Mouse (Mus musculus) adrenal gland, adult 18-20 months (tissue): ENCODE measurements around the gene Catsper4. TPM values are rescaled to one million over a fixed set of nuclear protein-coding genes. Genes with fewer than 3 reads are reported as not detected.
"Not testable (repeated sequence)": the region's sequence is repeated elsewhere in the genome, so short reads cannot be mapped to it uniquely, and the experiment has no call there.

Experiments used
- DNase-seq, 2 experiments: peaks; one replicate each; pipeline ENCODE4 v3.0.0; 2021 to 2022; ENCODE audit warnings: low spot score in 2 of 2
- long read RNA-seq, 2 experiments: library from polyadenylated mRNA; stranded (forward); transcript quantifications; one replicate each; pipeline ENCODE4 v2.0.0; 2021
- total RNA-seq, 2 experiments: library from RNA; stranded (reverse); gene quantifications; 1 replicate in 1 of 2; 2 replicates in 1 of 2; pipeline ENCODE4 v1.2.3; 2021

Gene Catsper4
- total RNA-seq: not detected
- long read RNA-seq, experiment 1: 0 reads
- long read RNA-seq, experiment 2: 0 reads

DNA sequence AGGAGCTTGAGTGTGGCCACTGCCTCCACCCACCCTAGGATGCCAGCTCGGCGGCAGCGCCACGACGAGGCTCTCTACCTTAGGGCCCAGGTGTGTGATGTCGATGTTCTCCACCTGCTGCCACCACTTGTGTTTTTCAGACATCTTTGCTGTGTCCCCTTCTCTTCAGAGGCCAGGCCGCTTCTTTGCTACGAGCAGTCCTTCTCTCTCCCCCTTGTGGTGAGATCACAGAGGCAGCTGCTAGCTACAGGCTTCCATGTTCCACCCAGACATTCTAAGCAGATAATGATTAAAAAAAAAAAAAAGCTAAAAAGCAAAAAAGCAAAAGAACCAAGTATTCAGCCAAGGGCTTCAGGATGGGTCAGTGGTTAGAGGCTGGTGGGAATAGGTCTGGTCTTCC lies at the start of gene Catsper4:
TSS of gene Catsper4 (minus strand) at position 190 of the 400 bp plus-strand sequence.
- DNase-seq: no peak

DNA sequence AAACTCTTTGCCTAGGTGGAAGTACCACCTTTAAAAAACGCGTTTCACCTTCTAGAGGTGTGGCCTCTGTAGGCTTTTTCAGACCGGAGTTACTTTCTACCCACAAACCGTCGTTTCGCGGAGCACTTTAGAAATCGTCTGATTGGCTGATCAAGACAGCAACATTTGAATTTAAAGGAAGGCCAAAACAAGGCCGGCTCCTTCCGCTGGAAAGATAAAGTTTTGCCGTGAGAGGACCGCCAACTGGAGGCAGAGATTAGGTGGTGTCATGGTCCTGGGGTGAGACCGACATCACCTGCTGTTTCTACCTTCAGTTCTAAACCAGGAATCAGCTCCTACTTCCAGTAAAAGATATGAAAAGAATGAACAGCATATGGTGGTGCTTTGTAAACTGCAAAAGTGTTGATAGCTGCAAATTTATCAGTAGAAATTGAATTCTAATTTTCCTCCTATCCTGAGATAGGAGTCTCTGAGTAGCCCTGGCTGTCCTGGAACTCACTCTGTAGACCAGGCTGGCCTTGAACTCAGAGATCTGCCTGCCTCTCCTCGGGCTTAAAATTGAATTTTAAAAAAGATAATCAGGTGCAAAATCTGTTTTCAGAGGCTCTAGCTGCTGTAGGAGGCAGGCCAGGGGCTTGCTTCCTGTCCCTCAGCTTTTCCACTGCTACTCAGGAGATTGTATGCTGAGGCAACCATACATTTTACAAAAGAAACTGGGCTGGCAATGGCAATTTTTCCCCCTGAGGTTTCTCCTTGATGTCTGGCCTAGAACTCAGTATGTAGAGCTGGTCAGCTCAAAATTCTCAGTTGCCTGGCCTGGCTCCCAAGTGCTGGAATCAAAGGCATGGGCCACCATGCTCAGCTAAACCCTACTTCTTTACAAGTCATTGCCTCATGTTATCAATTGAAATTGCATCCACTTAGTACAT lies 46.5 kb upstream of the Catsper4 start:
- DNase-seq: no peak

DNA sequence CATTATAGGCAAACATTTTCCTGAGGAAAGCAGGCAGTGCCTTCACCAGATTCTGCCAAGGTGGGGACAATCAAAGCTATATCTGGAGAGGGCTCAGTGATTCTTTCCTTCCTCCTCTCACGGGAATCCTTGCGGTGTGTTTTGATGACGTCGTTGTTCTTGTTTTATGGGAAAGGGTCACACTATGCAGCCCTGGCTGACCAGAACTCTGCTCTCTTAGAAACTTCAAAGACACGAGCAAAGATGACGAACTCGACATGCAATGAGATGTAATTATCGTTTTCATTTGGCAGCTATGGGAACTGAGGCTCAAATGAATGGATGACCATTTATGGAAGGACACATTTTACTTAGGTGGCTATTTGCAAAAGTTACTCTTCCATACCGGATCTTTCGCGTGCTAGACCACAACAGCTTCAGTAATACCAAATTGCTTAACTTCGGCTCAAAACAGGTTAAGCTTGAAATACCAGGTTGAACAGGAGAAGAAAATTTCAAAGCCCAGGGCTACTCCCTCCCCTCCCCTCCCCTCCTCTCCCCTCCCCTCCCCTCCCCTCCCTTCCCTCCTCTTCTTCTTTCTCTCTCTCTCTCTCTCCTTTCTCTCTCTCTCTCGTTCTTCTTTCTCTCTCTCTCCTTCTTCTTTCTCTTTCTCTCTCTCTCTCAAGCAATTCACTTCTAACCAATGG lies 45.7 kb upstream of the Catsper4 start:
- no peak for DNase-seq

DNA sequence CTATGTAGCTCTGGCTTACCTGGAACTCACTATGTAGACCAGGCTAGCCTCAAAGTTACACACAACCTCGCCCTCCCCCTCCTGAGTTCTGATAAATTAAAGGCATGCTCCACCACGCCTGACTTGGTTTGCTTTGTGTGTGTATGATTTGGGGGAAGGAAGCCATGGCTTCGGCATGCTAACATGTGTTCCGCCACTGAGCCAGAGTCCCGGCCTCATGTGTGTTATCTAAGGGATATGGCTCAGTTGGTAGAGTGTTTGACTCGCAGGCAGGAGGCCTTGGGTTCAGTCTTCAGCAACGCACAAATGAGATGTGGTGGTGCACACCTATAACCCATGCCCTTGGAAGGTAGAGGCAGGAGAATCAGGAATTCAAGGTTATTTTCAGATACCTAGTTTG lies 44.8 kb upstream of the Catsper4 start:
- DNase-seq: no peak

DNA sequence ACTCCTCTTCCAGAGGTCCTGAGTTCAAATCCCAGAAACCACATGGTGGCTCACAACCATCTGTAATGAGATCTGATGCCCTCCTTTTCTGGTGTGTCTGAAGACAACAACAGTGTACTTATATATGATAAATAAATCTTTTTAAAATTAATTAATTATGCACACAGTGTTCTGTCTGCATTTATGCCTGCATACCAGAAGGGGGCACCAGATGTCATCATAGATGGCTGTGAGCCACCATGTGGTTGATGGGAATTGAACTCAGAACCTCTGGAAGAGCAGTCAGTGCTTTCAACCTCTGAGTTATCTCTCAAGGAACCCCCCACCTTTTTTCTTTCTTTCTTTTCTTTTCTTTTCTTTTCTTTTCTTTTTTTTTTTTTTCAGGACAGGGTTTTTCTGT lies 42.4 kb upstream of the Catsper4 start:
- DNase-seq: not testable (repeated sequence)

DNA sequence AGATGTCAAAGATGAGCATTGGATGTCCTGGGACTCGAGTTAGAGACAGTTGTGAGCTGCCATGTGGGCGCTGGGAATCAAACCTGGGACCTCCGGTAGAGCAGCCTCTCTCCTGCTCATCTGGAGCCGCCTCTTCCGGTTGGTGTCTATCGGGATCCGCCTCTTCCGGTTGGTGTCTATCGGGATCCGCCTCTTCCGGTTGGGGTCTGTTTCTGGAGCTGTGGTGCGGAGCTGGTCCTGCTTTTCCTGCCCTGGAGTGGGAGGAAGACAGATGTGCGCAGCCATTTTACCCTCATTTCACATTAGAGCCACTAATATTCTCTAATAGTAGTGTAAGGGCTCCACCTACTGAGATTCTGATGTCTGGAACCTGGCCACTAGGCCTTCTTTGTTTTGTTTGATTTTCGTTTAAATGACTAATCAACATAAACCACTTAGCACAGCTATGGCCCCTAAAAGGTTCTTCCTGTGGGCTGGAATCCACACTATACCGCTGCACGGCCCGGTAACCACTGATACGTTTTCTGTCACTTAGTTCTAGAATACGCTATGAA lies 41.0 kb upstream of the Catsper4 start:
- DNase-seq: no peak

DNA sequence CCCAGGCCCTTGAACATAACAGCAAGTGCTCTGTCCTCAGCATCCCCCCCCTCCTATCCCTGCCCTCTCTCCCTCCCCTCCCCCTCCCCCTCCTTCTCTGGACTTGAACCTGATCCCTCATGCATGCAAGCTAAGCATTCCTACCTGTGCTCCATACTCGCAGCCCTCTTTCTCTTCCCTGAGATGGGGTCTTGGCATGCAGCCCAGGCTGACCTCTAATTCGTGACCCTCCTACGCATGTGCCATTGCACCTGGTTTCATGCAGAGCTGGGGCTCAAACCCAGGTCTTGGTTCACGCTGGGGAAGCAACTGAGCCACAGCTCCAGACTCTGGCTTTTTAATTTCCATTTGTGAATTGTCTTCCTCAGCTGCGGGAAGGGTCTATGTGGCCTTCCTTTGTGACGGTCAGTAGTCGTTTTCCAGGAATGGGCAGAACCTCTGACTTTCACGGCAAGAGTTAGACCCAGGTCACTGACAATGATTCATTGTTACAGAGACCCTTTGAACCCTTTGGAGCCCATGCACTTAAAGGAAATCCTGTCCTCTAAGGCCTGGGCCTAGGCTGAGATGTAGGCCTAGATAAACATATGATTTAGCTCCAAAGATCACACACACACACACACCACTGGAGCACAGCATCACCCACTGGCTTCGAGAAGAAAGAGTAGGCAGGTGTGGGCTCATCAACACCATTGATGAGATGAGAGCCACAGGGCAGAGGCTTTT lies 38.8 kb upstream of the Catsper4 start:
- no peak for DNase-seq

DNA sequence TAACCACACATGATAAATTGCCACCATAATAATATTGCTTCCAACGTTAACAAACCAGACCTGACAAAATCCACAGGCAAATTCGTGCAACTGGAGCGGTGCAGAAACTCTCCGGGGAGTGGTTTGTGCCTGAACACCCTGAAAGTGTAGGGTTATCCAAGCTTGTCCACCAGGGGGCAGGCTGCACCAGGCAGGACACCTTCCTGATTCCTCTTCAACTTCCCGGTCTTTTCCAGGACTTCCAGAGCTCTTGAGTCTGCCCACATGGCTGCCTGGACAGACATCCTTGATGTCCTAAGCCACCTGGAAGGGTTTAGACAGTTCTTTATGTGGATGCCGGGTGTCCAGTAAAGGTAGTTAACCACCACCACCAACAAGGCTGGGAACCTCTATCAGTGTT lies 36.0 kb upstream of the Catsper4 start:
- DNase-seq: peak; percentile 70 to 75

DNA sequence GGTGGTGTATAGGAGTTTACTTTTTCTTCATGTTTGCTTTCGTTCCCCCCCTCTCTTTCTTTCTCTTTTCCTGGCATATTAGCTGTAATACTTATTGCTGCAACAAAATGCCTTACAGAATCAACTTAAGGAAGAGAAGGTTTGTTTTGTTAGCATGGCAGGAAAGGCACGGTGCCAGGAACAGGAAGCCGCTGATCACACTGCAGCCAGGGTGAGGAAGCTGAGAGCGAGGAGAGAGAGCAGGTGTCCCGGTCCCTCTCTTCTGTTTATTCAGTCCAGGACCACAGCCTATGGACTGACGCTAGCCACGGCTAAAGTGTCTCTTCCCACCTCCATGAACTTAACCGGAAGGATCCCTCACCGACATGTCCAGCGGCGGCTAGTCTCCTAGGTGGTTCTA lies 31.2 kb upstream of the Catsper4 start:
- DNase-seq: no peak

DNA sequence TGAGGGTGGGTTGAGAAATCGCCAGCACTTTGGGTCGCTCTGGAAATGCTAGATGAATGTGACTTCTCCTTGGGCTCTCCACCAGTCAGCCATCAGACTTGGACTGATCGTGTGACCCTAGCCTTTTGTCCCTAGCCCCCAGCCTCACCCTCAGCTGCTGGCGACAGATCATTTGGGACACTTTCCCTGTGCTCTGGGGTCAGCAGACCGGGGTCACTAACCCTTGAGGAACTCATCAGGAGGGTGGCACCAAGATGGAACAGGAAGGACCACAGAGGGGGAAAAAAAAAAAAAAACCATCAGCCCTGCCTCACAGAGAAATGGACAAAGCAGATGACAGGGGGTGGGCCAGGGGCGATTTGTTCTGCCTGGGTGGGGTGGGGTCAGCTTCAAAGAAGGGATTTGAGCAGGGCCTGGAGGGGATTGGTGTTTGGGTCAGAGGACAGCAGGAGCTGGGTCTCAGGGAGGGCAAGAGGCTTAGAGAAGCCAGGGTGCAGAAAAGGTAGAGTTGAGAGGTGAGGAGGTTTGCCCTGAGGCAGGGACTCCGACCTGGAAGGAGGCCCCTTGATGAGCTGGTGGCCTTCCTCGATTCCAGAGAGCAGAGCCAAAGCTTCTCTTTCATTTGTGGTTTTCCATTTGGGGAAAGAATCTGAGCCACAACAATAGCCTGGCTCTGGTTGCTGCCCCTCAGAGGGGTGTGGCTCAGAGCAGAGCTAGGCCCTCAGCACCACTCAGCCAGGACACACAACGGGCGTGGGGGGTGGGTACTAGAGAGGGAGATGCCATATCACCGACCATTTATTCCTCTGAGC lies 30.2 kb upstream of the Catsper4 start:
- DNase-seq: no peak

DNA sequence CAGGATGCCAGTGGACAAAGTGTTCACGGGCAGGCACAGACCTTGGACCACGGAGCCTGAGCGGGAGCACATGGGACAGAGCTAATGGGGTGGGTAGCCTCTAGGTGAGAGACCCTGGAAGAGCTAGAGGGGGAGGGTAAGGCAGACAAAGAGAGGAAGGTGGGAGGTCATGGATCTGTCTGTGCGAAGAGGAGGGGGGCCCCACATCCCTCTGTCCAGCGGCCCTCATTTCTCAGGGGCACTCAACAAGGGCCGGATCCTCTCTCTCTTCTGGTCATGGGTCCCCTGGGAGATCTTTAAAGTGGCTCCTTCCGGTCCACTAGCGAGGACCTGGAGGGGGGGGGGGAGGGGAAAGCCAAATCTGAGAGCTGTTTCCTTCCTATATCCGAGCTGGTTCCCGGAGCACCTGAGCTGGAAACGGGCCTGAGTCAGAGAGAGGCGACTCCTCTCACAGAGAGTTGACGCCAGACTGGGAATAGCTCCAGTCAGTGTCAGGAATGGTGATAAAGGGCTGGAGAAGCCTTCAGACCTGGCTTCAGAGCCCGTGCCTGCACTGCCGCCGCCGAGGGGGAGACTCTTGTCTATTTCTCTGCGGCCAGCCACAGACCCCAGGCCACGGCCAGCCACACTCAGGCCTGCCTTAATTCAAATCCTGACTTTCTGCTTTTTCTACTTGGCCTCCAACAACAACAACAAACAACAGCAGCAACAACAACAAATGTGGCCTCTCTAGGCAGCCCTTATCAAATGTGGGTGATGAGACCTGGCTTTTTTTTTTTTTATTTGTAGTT lies 29.4 kb upstream of the Catsper4 start:
- DNase-seq: no peak

DNA sequence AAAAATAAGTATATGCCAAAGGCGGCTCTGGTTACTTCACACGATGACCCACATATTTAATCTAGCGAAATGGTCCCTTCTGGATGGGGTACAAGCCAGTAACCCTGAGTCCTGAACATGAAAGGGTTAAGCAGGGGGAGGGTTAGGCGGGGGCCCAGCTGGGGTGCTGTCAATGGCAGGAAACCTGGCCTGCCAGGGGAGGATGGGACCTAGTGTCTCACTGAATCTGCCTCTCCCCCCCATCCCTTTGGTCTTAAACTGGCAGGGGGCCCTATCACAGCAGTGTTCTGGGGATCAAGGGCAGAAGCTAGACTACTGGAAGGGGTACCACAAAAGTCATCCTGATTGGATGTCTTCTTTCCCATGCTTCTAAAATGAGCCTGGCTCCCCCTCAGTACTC lies 28.7 kb upstream of the Catsper4 start:
- no peak for DNase-seq

DNA sequence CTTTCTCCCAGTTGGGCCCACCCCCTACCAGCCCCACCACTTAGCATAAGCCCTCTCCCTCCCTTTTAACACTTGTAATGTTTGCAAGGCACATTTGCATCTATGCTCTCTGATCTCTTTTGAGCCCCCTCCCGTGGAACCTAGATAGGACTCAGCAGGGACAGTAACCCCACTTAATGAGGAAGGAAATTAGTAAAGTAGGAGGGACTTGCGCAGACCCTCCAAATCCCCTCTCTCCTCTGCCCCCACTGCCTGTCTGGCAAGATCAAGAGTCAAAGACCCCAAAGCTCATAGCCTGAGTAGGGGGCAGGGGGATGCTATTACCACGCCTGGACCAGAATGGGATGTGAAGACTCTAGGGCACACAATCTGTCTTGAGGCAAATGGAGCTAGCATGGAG lies 27.7 kb upstream of the Catsper4 start:
- DNase-seq: no peak

DNA sequence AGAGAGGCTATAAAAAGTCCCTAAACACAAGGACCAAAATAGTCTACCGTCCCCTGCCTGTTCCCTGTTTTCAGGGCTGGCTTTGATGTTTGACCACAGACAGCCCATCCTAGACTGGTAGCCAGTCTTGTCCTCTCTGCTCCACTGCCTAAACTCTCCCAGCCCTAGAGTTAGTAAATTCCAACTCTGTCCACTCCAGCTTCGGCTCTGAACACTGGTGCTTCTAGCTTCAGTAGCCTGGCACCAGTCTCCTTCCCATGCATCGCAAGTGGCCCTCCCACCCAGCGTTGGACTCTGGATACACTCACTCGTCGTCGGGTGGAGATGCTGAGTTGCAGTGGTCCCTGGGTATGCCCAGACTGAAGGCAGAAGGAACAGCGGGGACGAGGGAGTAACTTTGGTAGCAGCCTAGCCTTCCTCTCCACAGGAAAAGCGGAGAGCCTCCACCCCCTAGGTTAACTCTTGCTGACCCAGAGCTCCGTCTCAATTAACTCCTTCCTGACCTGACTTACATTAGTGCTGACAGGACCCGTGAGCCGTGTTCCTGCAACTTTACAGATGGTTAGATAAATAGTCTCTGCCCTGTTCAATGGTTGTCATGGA lies 26.6 kb upstream of the Catsper4 start, which contains the start of gene Grrp1:
TSS of gene Grrp1 (minus strand) at position 385 of the 603 bp plus-strand sequence.
- DNase-seq: no peak

DNA sequence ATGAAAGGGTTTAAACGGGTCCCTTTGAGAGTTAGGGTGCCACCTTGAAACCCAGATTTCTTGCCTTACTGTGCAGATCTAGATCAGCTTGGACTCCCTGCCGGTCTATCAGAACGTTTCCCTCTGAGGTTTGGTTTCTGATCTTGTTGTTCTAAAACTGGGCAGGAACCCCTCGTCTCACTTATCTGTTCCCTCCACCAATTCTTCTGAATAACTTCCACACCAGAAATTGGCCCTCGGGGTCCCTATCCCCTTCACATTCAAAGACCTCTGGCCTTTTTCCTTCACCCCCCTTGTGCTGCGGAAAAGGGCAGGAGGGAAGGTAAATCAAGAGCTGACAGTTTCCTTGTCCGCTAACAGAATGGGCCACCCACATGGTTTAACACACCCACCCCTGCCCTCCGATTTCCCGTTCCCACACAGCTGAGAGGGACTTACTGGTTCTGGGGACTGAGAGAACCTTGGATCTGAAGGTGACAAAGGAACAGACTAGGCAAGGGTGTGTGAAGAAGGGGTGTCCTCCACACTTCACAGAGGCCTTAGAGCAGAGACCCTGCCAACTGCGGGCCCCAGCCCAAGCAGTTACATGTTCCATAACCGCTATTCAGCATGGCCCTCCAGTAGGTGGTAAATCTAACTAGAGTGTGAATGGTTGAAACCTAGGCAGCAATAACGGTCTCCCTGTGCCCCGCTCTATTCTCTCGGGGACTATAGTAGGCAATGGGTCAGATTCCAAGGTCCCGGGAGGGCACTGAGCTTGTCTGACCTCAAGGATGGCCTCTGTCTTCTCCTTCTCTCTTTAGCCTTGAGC lies 25.9 kb upstream of the Catsper4 start:
- no peak for DNase-seq

DNA sequence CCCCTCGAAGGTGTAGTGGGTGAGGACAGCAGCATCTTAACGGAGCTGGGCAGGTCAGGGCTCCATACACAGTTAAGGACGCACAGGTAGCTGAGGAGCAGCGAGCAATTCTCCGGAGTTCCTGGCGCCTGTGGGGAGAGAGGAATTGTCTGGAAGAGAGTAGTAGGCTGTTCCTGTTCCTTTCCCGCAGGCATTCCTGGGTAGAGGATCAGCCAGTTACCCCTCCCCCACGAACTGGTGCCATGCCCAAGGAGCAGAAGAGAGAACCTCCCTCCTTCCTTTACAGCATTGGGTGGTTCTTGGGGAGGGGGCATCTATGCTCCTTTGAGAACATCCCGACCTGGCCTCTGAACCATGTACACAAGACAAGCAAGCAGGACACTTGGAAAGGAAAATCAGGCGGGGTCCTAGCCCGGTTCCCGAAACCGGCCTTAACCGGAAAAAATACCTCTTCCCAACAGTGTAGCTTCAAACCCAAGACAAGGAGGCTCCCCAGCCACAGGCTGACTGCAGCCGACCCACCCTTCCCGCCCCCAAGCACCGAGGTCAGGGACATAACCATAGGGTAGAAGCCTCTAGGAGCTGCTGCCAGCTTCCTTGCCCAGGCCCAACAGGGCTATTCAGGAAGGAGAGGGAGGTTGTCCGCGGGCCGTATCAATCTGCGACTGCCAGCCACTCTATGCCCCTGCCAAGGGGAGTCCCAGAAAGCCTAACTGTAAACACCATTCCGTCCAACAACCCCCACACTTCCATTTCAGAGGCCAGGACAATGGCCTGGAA lies 25.1 kb upstream of the Catsper4 start:
- no peak for DNase-seq
